Mouse (Mus musculus) c-Kit-positive CD71-positive TER-119-negative erythroid progenitor cells, embryonic 14.5 days (primary cell): ENCODE data around the gene Fermt2.

Experiments
- DNase-seq: peaks from one replicate; pipeline ENCODE4 v3.0.0-alpha.2; 2013; ENCODE audit warnings: low read depth

Fermt2 gene

GRCm38 (mm10) chr14:45463599-45463998 lies 66.3 kb downstream of the Fermt2 start:
- DNase-seq, result no peak

GRCm38 (mm10) chr14:45462875-45463475 lies 66.9 kb downstream of the Fermt2 start:
- DNase-seq, result no peak

- no peak for DNase-seq
Measured at GRCm38 (mm10) chr14:45462374-45462773, 67.5 kb downstream of the Fermt2 start.

- DNase-seq, result no peak
Measured at GRCm38 (mm10) chr14:45461945-45462344, 68.0 kb downstream of the Fermt2 start.

- no peak for DNase-seq
Measured at GRCm38 (mm10) chr14:45460491-45460890, 69.4 kb downstream of the Fermt2 start.

GRCm38 (mm10) chr14:45459877-45460276 lies 70.0 kb downstream of the Fermt2 start:
- DNase-seq, result no peak

GRCm38 (mm10) chr14:45457003-45457402 lies 72.9 kb downstream of the Fermt2 start:
- DNase-seq, result no peak

GRCm38 (mm10) chr14:45456502-45456846 lies 73.4 kb downstream of the Fermt2 start:
- DNase-seq, result no peak

- DNase-seq, result no peak
Measured at GRCm38 (mm10) chr14:45455651-45456501, 74.0 kb downstream of the Fermt2 start.

- no peak for DNase-seq
Measured at GRCm38 (mm10) chr14:45453538-45454233, 76.2 kb downstream of the Fermt2 start.

GRCm38 (mm10) chr14:45452861-45453512 lies 76.9 kb downstream of the Fermt2 start:
- DNase-seq, result no peak

GRCm38 (mm10) chr14:45452148-45452547 lies 77.8 kb downstream of the Fermt2 start:
- DNase-seq, result no peak

- DNase-seq, result no peak
Measured at GRCm38 (mm10) chr14:45451090-45451489, 78.8 kb downstream of the Fermt2 start.

- DNase-seq, result no peak
Measured at GRCm38 (mm10) chr14:45446777-45447176, 83.1 kb downstream of the Fermt2 start.

- DNase-seq, result peak; percentile 25
Measured at GRCm38 (mm10) chr14:45445445-45445844, 84.5 kb downstream of the Fermt2 start.

GRCm38 (mm10) chr14:45444870-45445269 lies 85.0 kb downstream of the Fermt2 start:
- no peak for DNase-seq

GRCm38 (mm10) chr14:45442781-45443560 lies 86.9 kb downstream of the Fermt2 start:
- no peak for DNase-seq

GRCm38 (mm10) chr14:45441291-45441690 lies 88.6 kb downstream of the Fermt2 start:
- DNase-seq, result no peak

GRCm38 (mm10) chr14:45439387-45439786 lies 90.5 kb downstream of the Fermt2 start:
- no peak for DNase-seq

GRCm38 (mm10) chr14:45438931-45439275 lies 91.0 kb downstream of the Fermt2 start:
- no peak for DNase-seq

- no peak for DNase-seq
Measured at GRCm38 (mm10) chr14:45438250-45438930, 91.5 kb downstream of the Fermt2 start.
